Mouse (Mus musculus) MEL-GATA-1-ER (cell line): ENCODE data around the gene Cd300lb.

ENCODE experiments used
- DNase-seq: peaks from one replicate; pipeline ENCODE4 v3.0.0-alpha.2; 2012; ENCODE audit warnings: low read depth; ENCODE audit errors: extremely low read depth

The Cd300lb gene

DNA sequence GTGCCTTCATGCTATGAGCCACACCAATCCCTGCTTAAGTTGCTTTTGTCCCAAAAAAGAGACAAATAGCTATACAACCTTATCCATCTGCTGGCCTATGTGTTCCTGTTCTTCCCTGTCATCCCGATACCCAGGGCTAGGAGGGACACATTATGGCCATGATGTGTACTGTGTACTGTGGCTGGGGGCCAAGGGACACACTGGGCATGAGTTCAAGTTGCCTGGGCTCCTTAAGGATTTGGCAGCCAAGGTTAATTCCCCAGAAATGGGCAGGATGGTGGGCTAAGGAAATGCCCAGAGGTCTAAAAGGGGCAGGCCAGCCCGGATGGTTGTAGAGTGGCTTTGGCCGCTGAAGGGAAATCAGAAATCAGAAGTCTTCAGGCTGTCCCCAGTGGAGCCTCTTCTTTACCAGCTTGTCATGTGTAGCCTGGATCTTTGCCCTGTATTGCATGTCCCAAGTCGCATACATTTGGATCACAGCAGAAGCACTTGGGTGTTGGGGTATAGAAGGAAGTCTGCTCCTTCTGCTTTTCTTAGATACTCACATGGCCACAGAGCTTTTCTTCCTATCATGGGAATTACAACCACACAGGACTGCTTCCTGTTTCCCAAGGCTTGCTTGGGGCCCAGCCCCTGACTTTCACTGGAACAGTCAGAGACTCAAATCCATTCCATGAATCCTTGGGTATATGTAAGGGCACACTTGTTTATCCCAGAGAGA is 49.6 kb downstream of the Cd300lb start:
- DNase-seq = no peak

- DNase-seq = no peak
Observed at GRCm38 (mm10) chr11:114883251-114883789, 50.9 kb downstream of the Cd300lb start.

DNA sequence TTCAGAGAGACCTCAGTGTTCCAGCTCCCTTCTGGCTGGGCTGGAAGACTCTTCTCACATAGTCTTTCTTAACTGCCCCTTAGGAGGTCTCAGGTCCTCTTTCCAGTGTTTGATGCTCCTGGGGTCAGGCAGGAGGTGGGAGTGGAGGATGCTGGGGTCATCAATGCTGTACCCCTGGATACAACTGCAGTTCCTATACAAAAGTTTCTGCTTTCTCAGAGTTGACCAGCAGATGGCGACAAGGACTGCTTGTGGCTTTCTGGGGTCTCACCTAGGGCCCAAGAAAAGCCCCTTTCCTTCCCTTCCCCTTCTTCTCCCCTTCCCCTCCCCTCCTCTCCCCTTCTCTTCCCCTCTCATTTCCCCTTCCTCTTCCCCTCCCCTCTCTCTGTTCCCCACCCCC is 53.6 kb downstream of the Cd300lb start:
- DNase-seq = no peak

DNA sequence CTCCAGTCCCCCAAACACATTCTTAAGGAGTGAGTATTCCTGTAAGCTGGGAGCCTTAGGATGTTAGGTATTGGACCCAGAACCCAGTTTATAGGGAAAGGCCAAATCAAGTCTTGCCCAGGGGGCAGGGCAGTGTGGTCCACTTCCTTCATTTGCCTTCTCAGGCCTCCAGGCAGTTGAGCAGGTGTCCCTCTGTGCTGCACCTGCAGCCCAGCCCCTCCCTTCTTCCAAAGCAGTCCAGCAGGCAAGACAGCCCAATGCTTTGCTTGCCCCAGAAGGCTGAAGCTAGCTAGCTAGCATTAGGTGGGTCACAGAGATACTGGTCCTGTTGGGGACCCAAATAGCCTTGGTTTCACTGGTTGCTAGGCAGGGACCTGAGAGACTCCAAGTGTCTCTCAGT is 54.0 kb downstream of the Cd300lb start:
- DNase-seq = no peak

- DNase-seq = no peak
Observed at GRCm38 (mm10) chr11:114879666-114880065, 54.5 kb downstream of the Cd300lb start.

- no peak for DNase-seq
Observed at GRCm38 (mm10) chr11:114877145-114877544, 57.0 kb downstream of the Cd300lb start.

- no peak for DNase-seq
Observed at GRCm38 (mm10) chr11:114876621-114877020, 57.6 kb downstream of the Cd300lb start.

DNA sequence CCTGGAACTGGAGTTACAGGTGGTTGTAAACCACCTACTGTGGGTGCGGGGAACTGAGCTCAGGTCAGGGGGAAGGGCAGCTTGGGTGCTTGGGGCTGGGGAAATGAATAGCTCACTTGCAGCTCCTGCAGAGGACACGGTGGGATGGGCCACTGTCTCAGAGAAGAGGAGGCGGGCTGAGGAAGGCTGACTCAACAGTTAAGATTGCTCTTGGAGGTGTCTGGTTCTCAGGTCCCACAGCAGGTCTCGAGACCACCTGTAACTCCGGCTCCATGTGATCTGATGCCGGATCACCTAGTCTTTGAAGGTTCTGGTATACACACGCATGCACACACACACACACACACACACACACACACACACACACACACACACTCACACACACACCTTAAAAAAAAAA is 58.0 kb downstream of the Cd300lb start:
- no peak for DNase-seq

GRCm38 (mm10) chr11:114875301-114875801 is 58.8 kb downstream of the Cd300lb start:
- DNase-seq = no peak

DNA sequence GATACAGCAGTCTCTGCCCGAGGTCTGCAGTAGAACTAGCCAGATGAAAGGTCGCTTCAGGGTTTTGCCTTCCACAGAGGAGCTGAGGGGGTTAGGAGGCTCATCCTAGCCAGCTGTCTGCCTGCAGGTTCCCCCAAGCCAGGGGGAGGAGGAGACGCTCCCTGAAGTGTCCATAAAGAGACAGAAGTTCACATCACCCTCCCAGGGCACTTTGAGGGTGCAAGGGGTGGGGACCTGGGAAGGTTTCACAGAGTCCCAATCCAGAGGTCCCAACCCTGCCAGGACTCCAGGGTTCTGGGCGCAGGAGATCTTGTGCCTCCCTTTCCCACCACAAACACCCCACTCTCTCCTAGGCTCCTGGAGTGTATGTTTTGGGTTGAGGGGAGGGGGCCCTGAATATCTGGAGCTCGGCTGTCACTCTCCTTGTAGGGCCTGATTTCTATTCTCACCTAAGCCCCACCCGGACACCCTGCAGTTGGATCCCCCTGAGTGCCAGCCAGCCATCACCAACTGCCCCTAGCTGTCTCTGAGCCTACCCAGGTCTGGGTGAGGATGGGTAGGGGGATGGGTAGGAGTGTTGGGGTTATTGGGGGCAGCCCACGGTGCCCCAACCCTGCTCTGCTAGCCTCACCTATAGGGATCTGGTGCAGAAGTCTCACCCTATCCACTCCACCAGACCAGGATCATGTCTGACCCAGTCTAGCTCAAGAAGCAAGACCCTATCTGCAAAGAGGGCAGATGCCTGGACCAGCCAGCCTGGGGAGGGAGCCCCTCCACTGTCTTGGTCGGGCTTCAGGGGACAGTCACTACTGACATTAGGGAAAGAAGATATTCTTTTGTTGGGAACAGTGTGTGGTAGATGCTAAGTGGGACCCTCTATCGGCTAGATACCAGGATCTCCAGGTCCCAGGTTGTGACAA is 59.7 kb downstream of the Cd300lb start:
- no peak for DNase-seq

GRCm38 (mm10) chr11:114873022-114873817 is 61.0 kb downstream of the Cd300lb start:
- no peak for DNase-seq
